27 mouse cellular contexts compared by ENCODE assay signal in genomic region chrX:139332583-139332982, GRCm38 (mm10). TPM values are rescaled to one million over a fixed set of nuclear protein-coding genes. Genes with fewer than 3 reads are reported as not detected.
DNase-seq lines count a peak whose midpoint lies in the region; TF ChIP-seq lines count a peak whose summit lies in the region.
"Had no signal": no experiment of that assay in that cellular context is flagged by ENCODE, and none has a peak within 500 bp of the region (broad histone marks: within the 10 kb centered on the region; RNA-seq: fewer than 3 reads in every experiment).

No protein-coding gene starts in this region.

- H3K4me1 ChIP-seq in E14TG2a.4 (replicated peaks; ENCODE audit: low read depth, low read length) (peaks cover 17% of the 10 kb centered on the region), ES-Bruce4 (ENCODE audit: control insufficient read depth, insufficient read depth, low read length) (no peaks in the 10 kb centered on the region), MEL (ENCODE audit: control insufficient read depth in 1 of 2, insufficient read depth in 2 of 2, low read length in 2 of 2) (peaks cover 0 to 13% of the 10 kb centered on the region in 2 experiments; a peak in 2 of 4 replicates)
- H3K4me1 ChIP-seq: embryonic facial prominence, embryonic 10.5 days; embryonic facial prominence, embryonic 12.5 days; forebrain, embryonic 10.5 days; forebrain, embryonic 12.5 days had no signal

- no peak for TF ChIP-seq RAD21 in MEL (IDR thresholded peaks at IDR 0.05; ENCODE audit: low read depth, low read length)

- H3K27ac ChIP-seq in ES-Bruce4 (ENCODE audit: insufficient read depth, low read length): peak overlapping the region; percentile 82
- H3K27ac ChIP-seq in MEL (ENCODE audit: control insufficient read depth, low read depth, low read length): peak overlapping the region; percentile 97
- H3K27ac ChIP-seq: embryonic facial prominence, embryonic 10.5 days; embryonic facial prominence, embryonic 12.5 days; forebrain, embryonic 10.5 days; forebrain, embryonic 12.5 days had no signal

- H3K79me2 ChIP-seq in MEL (ENCODE audit: control insufficient read depth, insufficient read depth, low read length, poor library complexity): peaks cover 28% of the 10 kb centered on the region

- H3K9me3 ChIP-seq in E14TG2a.4 (ENCODE audit: low read length) (no peaks in the 10 kb centered on the region), ES-Bruce4 (replicated peaks; ENCODE audit: control insufficient read depth, insufficient read depth, low read length, poor library complexity, severe bottlenecking) (no peaks in the 10 kb centered on the region), MEL (replicated peaks; ENCODE audit: insufficient read depth, low read length) (no peaks in the 10 kb centered on the region)
- H3K9me3 ChIP-seq: embryonic facial prominence, embryonic 10.5 days; embryonic facial prominence, embryonic 12.5 days; forebrain, embryonic 10.5 days; forebrain, embryonic 12.5 days; G1E had no signal

- TF ChIP-seq CTCF in E14TG2a.4 (conservative IDR thresholded peaks at IDR 0.05; ENCODE audit: low read length) (no peak), ES-Bruce4 (IDR thresholded peaks at IDR 0.05; ENCODE audit: low read depth, low read length) (no peak), MEL (IDR thresholded peaks at IDR 0.05 in 2 of 3, conservative IDR thresholded peaks at IDR 0.05 in 1 of 3; ENCODE audit: control insufficient read depth in 1 of 3, insufficient read depth in 1 of 3, low read depth in 2 of 3, low read length in 3 of 3, poor library complexity in 1 of 3, severe bottlenecking in 1 of 3) (no peak)

- DNase-seq in MEL (ENCODE audit: low read depth, low spot score): peak; percentile 82
- no peak for DNase-seq in adrenal gland, postnatal 14 days
- no peak for DNase-seq in urinary bladder, adult 18-20 months (ENCODE audit: low spot score in 2 of 2)
- no peak for DNase-seq in ovary, postnatal 14 days (ENCODE audit: low spot score)
- DNase-seq: adrenal gland, adult 8-10 months; adrenal gland, postnatal 25 days; cerebellum, adult 11 months; cerebellum, adult 18-20 months; cerebellum, adult 8-10 months; cerebellum, adult 9-11 months; cerebellum, postnatal 14 days; cerebellum, postnatal 36 days had no signal

- TF ChIP-seq EP300 in ES-Bruce4 (IDR thresholded peaks at IDR 0.05; ENCODE audit: insufficient read depth, low read depth, low read length) (no peak), MEL (IDR thresholded peaks at IDR 0.05; ENCODE audit: low read depth in 1 of 2, low read length in 2 of 2) (no peak)

- H3K4me3 ChIP-seq in E14TG2a.4 (replicated peaks; ENCODE audit: low read length): peak overlapping the region; percentile 86
- H3K4me3 ChIP-seq in ES-Bruce4 (ENCODE audit: low read depth, low read length): peak overlapping the region; percentile 60
- H3K4me3 ChIP-seq in MEL (ENCODE audit: control insufficient read depth in 1 of 2, insufficient read depth in 1 of 2, low read depth in 2 of 2, low read length in 2 of 2): peak overlapping the region; percentile 54 to 61
- H3K4me3 ChIP-seq: embryonic facial prominence, embryonic 10.5 days; embryonic facial prominence, embryonic 12.5 days; forebrain, embryonic 10.5 days; forebrain, embryonic 12.5 days had no signal

- H3K9ac ChIP-seq in ES-Bruce4 (ENCODE audit: low read depth, poor library complexity, severe bottlenecking) (peak overlapping the region; percentile 92; the same call in 1 of the 2 replicates), MEL (ENCODE audit: control insufficient read depth, low read depth, low read length, poor library complexity, severe bottlenecking) (peak overlapping the region; percentile 82)
- H3K9ac ChIP-seq: embryonic facial prominence, embryonic 12.5 days; forebrain, embryonic 12.5 days had no signal

- no peaks in the 10 kb centered on the region for H3K27me3 ChIP-seq in E14TG2a.4 (ENCODE audit: insufficient read depth, low read length)
- no peaks in the 10 kb centered on the region for H3K27me3 ChIP-seq in ES-Bruce4 (ENCODE audit: control insufficient read depth, insufficient read depth, low read length, poor library complexity, severe bottlenecking)
- no peaks in the 10 kb centered on the region for H3K27me3 ChIP-seq in MEL (ENCODE audit: control insufficient read depth in 1 of 2, insufficient read depth in 2 of 2, low read length in 2 of 2)
- H3K27me3 ChIP-seq: embryonic facial prominence, embryonic 12.5 days had no signal

- H3K36me3 ChIP-seq in E14TG2a.4 (ENCODE audit: insufficient read depth, low read length): peaks cover 15% of the 10 kb centered on the region
- H3K36me3 ChIP-seq in ES-Bruce4 (ENCODE audit: control insufficient read depth, insufficient read depth, low read length, poor library complexity, severe bottlenecking): peaks cover 7% of the 10 kb centered on the region
- peaks cover 0 to 17% of the 10 kb centered on the region in 2 experiments; a peak in 3 of 4 replicates for H3K36me3 ChIP-seq in MEL (ENCODE audit: control insufficient read depth in 1 of 2, insufficient read depth in 2 of 2, low read length in 2 of 2)
- H3K36me3 ChIP-seq: embryonic facial prominence, embryonic 10.5 days; embryonic facial prominence, embryonic 12.5 days; forebrain, embryonic 10.5 days; forebrain, embryonic 12.5 days; G1E had no signal

- TF ChIP-seq POLR2A in ES-Bruce4 (IDR thresholded peaks at IDR 0.05; ENCODE audit: insufficient read depth, low read length): no peak
- TF ChIP-seq POLR2A in MEL (IDR thresholded peaks at IDR 0.05; ENCODE audit: control insufficient read depth in 1 of 2, insufficient read depth in 1 of 2, low read depth in 1 of 2, low read length in 2 of 2, poor library complexity in 1 of 2): peak in 1 of 2 experiments; percentile 37; a peak in 1 of 4 replicates

TF ChIP-seq in MEL, 35 proteins besides CTCF, POLR2A, EP300 and RAD21 (continues in another document):
- TF ChIP-seq POLR2AphosphoS2 (IDR thresholded peaks at IDR 0.05; ENCODE audit: low read length) (no peak), MYB (IDR thresholded peaks at IDR 0.05; ENCODE audit: low read depth, low read length) (no peak), MEF2A (IDR thresholded peaks at IDR 0.05; ENCODE audit: extremely low read depth, insufficient replicate concordance, low read depth, low read length, poor library complexity, severe bottlenecking) (no peak), MAFK (IDR thresholded peaks at IDR 0.05; ENCODE audit: borderline replicate concordance, low read depth, low read length) (no peak), USF2 (IDR thresholded peaks at IDR 0.05; ENCODE audit: borderline replicate concordance in 1 of 2, insufficient read depth in 1 of 2, low read depth in 1 of 2, low read length in 2 of 2) (no peak), ZMIZ1 (IDR thresholded peaks at IDR 0.05; ENCODE audit: low read depth, low read length) (no peak), TBP (IDR thresholded peaks at IDR 0.05; ENCODE audit: low read depth, low read length) (peak; percentile 73), TCF12 (IDR thresholded peaks at IDR 0.05; ENCODE audit: low read depth, low read length) (no peak; the same call in 1 of the 2 replicates), CHD1 (IDR thresholded peaks at IDR 0.05; ENCODE audit: low read depth, low read length) (no peak), E2F4 (IDR thresholded peaks at IDR 0.05; ENCODE audit: borderline replicate concordance, low read depth, low read length) (0 out of 2 replicates have a peak, but pooled peaks have one; percentile 1), ZC3H11A (IDR thresholded peaks at IDR 0.05; ENCODE audit: low read depth, low read length) (no peak), GABPA (IDR thresholded peaks at IDR 0.05; ENCODE audit: low read depth, low read length) (no peak), MAZ (IDR thresholded peaks at IDR 0.05; ENCODE audit: low read depth, low read length) (no peak), ELF1 (IDR thresholded peaks at IDR 0.05; ENCODE audit: low read depth, low read length) (no peak), ZNF384 (IDR thresholded peaks at IDR 0.05; ENCODE audit: low read depth, low read length) (no peak), RCOR1 (IDR thresholded peaks at IDR 0.05; ENCODE audit: low read depth, low read length) (no peak), ZKSCAN1 (IDR thresholded peaks at IDR 0.05; ENCODE audit: low read depth, low read length) (no peak), MAX (IDR thresholded peaks at IDR 0.05; ENCODE audit: low read length) (no peak), SMC3 (IDR thresholded peaks at IDR 0.05; ENCODE audit: low read depth, low read length) (no peak), SIN3A (IDR thresholded peaks at IDR 0.05; ENCODE audit: low read length) (no peak), HCFC1 (IDR thresholded peaks at IDR 0.05; ENCODE audit: low read depth, low read length) (0 out of 2 replicates have a peak, but pooled peaks have one; percentile 41), ETS1 (IDR thresholded peaks at IDR 0.05; ENCODE audit: low read depth, low read length) (no peak), CHD2 (IDR thresholded peaks at IDR 0.05; ENCODE audit: low read length) (no peak), TAL1 (IDR thresholded peaks at IDR 0.05; ENCODE audit: low read length) (no peak), JUND (IDR thresholded peaks at IDR 0.05; ENCODE audit: low read depth, low read length) (no peak), BHLHE40 (IDR thresholded peaks at IDR 0.05; ENCODE audit: borderline replicate concordance, low read depth, low read length) (no peak), NELFE (IDR thresholded peaks at IDR 0.05; ENCODE audit: low read depth, low read length) (no peak; the same call in 1 of the 2 replicates), GATA1 (IDR thresholded peaks at IDR 0.05; ENCODE audit: low read depth, low read length) (no peak), MYC (IDR thresholded peaks at IDR 0.05; ENCODE audit: low read depth, low read length) (0 out of 2 replicates have a peak, but pooled peaks have one; percentile 32), USF1 (IDR thresholded peaks at IDR 0.05; ENCODE audit: low read depth, low read length) (no peak), MXI1 (IDR thresholded peaks at IDR 0.05; ENCODE audit: low read depth, low read length) (no peak; the same call in 1 of the 2 replicates), UBTF (IDR thresholded peaks at IDR 0.05; ENCODE audit: borderline replicate concordance, insufficient read depth, low read depth, low read length) (no peak), KAT2A (conservative IDR thresholded peaks at IDR 0.05; ENCODE audit: low read depth, low read length) (no peak), POLR2AphosphoS5 (IDR thresholded peaks at IDR 0.05; ENCODE audit: borderline replicate concordance, low read depth, low read length) (no peak)

RNA-seq across cellular contexts. Expression of gene Trap1a, which starts 0.9 kb away (rescaled TPM):
- polyA plus RNA-seq in ES-Bruce4 (2011; ENCODE audit: insufficient read depth, insufficient read length, low read depth, missing spikeins): 90.0 and 91.4 TPM in 2 replicates
- 383 and 424 TPM in 2 replicates for total RNA-seq in MEL (2012; rRNA removed)
- polyA plus RNA-seq in MEL (2012; ENCODE audit: insufficient read depth in 1 of 2, insufficient read length in 2 of 2, low read depth in 1 of 2, low replicate concordance in 2 of 2, missing spikeins in 1 of 2): 100 to 1,000 TPM in 1 of 2 experiments, not detected in 1; 548 TPM
- total RNA-seq in adrenal gland, postnatal 14 days (2021): not detected in 2 replicates
- total RNA-seq: adrenal gland, adult 18-20 months; adrenal gland, adult 8-10 months; adrenal gland, postnatal 25 days; adrenal gland, postnatal 4 days; common myeloid progenitor, adult 5-6 weeks; G1E had no signal
- polyA plus RNA-seq: activated CD4-positive, CD25-positive, alpha-beta regulatory T cell, adult 4 months; C2C12; embryonic facial prominence, embryonic 10.5 days; embryonic facial prominence, embryonic 12.5 days; embryonic facial prominence, embryonic 14.5 days; forebrain, embryonic 10.5 days; forebrain, embryonic 12.5 days; forebrain, embryonic 14.5 days; forebrain, embryonic 16.5 days; G1E had no signal

Comparison
In these comparisons a context has a peak if more than half of its experiments do, and no peak if none do; other contexts are left out.
1. RNA of gene Trap1a, which starts 0.9 kb away (total RNA-seq): 383 to 424 TPM in MEL; not detected in adrenal gland, postnatal 14 days; every median in the first group is over 100 times any median in the second.
2. Peak in every context shown above with its lines, with median percentiles within 50 percentile points of each other: H3K4me3 ChIP-seq.